Mouse (Mus musculus) forebrain, postnatal 0 days (tissue): Measurements from ENCODE around the gene Sspn. TPM values are rescaled to one million over a fixed set of nuclear protein-coding genes. Genes with fewer than 3 reads are reported as not detected.

ENCODE experiments used
- ATAC-seq: fragments of 200-750 bp; cut with Nextera tagmentation; 2 replicates; pipeline ENCODE4 v1.8.0; 2017; ENCODE audit warnings: mild to moderate bottlenecking, moderate library complexity
- DNase-seq: peaks from one replicate; pipeline ENCODE4 v3.0.0-alpha.2; 2015
- H3K27ac ChIP-seq: fragments of 300-500 bp; sonication (generic); 2 replicates; pipeline ENCODE4 v1.5.1; 2014; ENCODE audit warnings: low read depth, mild to moderate bottlenecking, antibody characterized with exemption, low read length, moderate library complexity, mixed read lengths
- H3K27me3 ChIP-seq: fragments of 300-500 bp; sonication (generic); 2 replicates; pipeline ENCODE4 v1.6.1; 2014; ENCODE audit warnings: mild to moderate bottlenecking, low read length, mixed read lengths; ENCODE audit not compliant: insufficient read depth
- H3K36me3 ChIP-seq: fragments of 300-500 bp; sonication (generic); 2 replicates; pipeline ENCODE4 v1.6.1; 2014; ENCODE audit warnings: mild to moderate bottlenecking, moderate library complexity; ENCODE audit not compliant: insufficient read depth
- H3K4me1 ChIP-seq: fragments of 300-500 bp; sonication (generic); 2 replicates; pipeline ENCODE4 v1.6.1; 2014; ENCODE audit warnings: antibody characterized with exemption; ENCODE audit not compliant: insufficient read depth
- H3K4me2 ChIP-seq: fragments of 300-500 bp; sonication (generic); 2 replicates; pipeline ENCODE4 v1.6.1; 2014; ENCODE audit warnings: low read depth, mild to moderate bottlenecking, moderate library complexity
- H3K4me3 ChIP-seq: fragments of 300-500 bp; sonication (generic); 2 replicates; pipeline ENCODE4 v1.5.1; 2014; ENCODE audit warnings: low read depth, low read length, mixed read lengths
- H3K9ac ChIP-seq: fragments of 300-500 bp; sonication (generic); 2 replicates; pipeline ENCODE4 v1.6.1; 2014; ENCODE audit warnings: mild to moderate bottlenecking
- H3K9me3 ChIP-seq: fragments of 300-500 bp; sonication (generic); 2 replicates; pipeline ENCODE4 v1.6.1; 2016; ENCODE audit warnings: low read length
- CTCF ChIP-seq: sonication (generic); IDR thresholded peaks from 2 replicates; pipeline ENCODE4 v1.5.1; 2016; ENCODE audit warnings: antibody characterized with exemption, control low read depth, low read depth
- WGBS: fragments of 180-500 bp; shearing (Covaris S2); extraction: QIAGEN DNeasy Blood & Tissue Kit; methylation state at CpG from one replicate; pipeline ENCODE4 v1.1.7; 2014; 5-methylcytosine and 5-hydroxymethylcytosine counted together
- polyA plus RNA-seq: library from polyadenylated mRNA; unstranded; fragments of >200 nt; fragmentation: Nextera tagmentation; extraction: Ambion mirVana; gene quantifications from 2 replicates; pipeline ENCODE4 v1.2.1, GENCODE M21; 2015
- total RNA-seq: library from RNA; depleted of rRNA; stranded (reverse); fragments of >200 nt; gene quantifications from 2 replicates; pipeline ENCODE4 v1.2.3, GENCODE M21; 2014

Gene Sspn
- total and polyA plus RNA-seq, 2 experiments from 2014 or later = 4.3 to 4.8 TPM

DNA sequence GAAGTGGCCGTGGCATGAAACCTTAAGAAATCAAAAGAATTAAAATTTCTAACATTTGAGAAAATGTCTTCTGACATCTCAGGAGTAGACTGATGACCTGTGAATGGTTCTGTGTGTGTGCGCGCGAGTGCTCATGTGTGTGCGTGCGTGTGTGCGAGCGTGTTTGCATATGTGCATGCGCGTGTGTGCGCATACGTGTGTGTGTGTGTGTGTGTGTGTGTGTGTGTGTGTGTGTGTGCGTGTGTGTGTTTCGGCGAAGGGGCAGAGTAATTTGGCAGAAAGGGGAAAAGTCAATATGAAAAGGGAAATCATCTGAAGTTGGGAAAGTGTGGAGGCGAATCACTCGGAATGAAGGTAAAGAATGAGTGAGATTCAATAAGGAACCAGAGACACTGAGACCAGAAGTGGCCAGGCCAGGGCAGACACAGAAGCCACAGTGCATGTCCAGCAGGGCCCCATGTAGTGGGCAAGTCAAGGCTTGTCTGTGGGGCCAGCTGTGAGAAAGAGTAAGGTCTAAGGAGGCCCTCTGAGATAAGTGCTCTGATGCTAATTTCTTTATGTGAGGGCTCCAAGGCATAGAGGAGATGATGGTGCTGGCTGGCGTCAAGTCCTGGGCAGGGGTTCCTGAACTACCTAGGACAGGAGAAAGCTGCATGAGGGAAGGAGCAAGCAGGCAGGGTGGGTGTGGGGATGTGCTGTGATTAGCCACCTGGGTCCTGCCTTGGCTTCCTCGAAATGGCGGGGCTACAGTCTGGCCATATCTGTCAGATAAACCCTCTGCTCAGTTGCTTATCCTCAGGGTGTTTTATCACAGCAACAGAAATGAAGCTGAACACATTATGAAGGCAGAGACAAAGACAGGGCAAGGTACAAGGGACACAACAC is 38.8 kb upstream of the Sspn start:
- DNase-seq (no peak), ATAC-seq (no peak)
- Histone ChIP-seq H3K36me3 (no peaks in the 10 kb centered on the region), H3K9ac (no peak overlapping the region), H3K27ac (no peak overlapping the region), H3K4me1 (no peaks in the 10 kb centered on the region), H3K27me3 (no peaks in the 10 kb centered on the region), H3K9me3 (no peaks in the 10 kb centered on the region), H3K4me2 (no peak overlapping the region), H3K4me3 (no peak overlapping the region)
- WGBS = 97% methylated on average over 20 of the region's 20 CpGs
- no peak for TF ChIP-seq CTCF

- Histone ChIP-seq H3K4me2 (no peak overlapping the region), H3K36me3 (no peaks in the 10 kb centered on the region), H3K4me3 (no peak overlapping the region), H3K9me3 (no peaks in the 10 kb centered on the region), H3K27ac (no peak overlapping the region), H3K27me3 (no peaks in the 10 kb centered on the region), H3K4me1 (no peaks in the 10 kb centered on the region), H3K9ac (no peak overlapping the region)
- no peak for ATAC-seq
- WGBS = 80% methylated on average over 13 of the region's 13 CpGs
- no peak for DNase-seq
- TF ChIP-seq CTCF = no peak
Observed at GRCm38 (mm10) chr6:145893366-145894021, 37.9 kb upstream of the Sspn start.

DNA sequence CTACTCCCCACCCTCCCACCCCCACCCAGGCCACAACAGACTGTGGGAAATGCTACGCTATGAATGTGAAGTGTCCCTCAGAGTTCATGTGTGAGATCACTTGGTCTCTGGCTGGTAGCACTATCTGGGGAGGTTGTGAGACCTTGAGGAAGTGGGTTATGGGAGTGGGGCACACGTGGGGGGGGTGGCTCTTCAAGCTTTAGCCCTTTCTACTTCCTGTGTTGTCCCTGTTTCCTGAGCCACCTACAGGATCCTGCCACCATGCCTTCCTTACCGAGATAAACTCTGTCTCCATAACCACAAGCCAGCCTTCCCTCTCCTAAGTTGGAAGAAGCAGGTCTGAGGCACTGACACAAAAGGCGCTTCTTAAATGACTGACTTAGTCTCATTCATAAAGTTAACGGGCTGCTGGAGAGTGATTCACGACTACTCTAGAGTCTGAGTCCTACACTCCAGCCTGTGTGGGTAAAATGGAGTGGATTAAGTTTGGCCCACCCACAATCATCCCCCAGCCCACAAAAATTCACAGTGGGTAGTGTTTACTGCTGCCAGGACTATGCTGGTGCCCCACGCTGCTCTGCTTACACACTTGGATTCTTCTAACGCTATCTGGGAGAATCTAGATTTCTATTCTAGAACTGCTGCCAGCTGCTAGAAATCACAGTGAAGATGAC is 36.6 kb upstream of the Sspn start:
- ATAC-seq = no peak
- Histone ChIP-seq H3K9ac (no peak overlapping the region), H3K27ac (no peak overlapping the region), H3K4me1 (no peaks in the 10 kb centered on the region), H3K36me3 (no peaks in the 10 kb centered on the region), H3K4me3 (no peak overlapping the region), H3K27me3 (no peaks in the 10 kb centered on the region), H3K9me3 (no peaks in the 10 kb centered on the region), H3K4me2 (no peak overlapping the region)
- DNase-seq = no peak
- 51% methylated on average over 8 of the region's 8 CpGs for WGBS
- TF ChIP-seq CTCF = no peak

- no peak for TF ChIP-seq CTCF
- Histone ChIP-seq H3K9me3 (no peaks in the 10 kb centered on the region), H3K27ac (no peak overlapping the region), H3K4me3 (no peak overlapping the region), H3K4me2 (no peak overlapping the region), H3K4me1 (no peaks in the 10 kb centered on the region), H3K9ac (no peak overlapping the region), H3K36me3 (no peaks in the 10 kb centered on the region), H3K27me3 (no peaks in the 10 kb centered on the region)
- no peak for DNase-seq
- WGBS = 89% methylated on average over 5 of the region's 5 CpGs
- no peak for ATAC-seq
Observed at GRCm38 (mm10) chr6:145904169-145904568, 27.3 kb upstream of the Sspn start.

- H3K4me2 ChIP-seq = no peak overlapping the region
- no peak overlapping the region for H3K4me3 ChIP-seq
- H3K9ac ChIP-seq = no peak overlapping the region
- no peaks in the 10 kb centered on the region for H3K9me3 ChIP-seq
- no peak for ATAC-seq
- H3K36me3 ChIP-seq = no peaks in the 10 kb centered on the region
- 77% methylated on average over 5 of the region's 5 CpGs for WGBS
- no peak for DNase-seq
- H3K27ac ChIP-seq = no peak overlapping the region
- TF ChIP-seq CTCF = no peak
- no peaks in the 10 kb centered on the region for H3K27me3 ChIP-seq
- H3K4me1 ChIP-seq = no peaks in the 10 kb centered on the region
Observed at GRCm38 (mm10) chr6:145904616-145905015, 26.8 kb upstream of the Sspn start.

- TF ChIP-seq CTCF = no peak
- Histone ChIP-seq H3K4me3 (no peak overlapping the region), H3K9ac (no peak overlapping the region), H3K4me2 (no peak overlapping the region), H3K27me3 (no peaks in the 10 kb centered on the region), H3K4me1 (no peaks in the 10 kb centered on the region), H3K9me3 (no peaks in the 10 kb centered on the region), H3K36me3 (no peaks in the 10 kb centered on the region), H3K27ac (no peak overlapping the region)
- ATAC-seq = no peak
- no peak for DNase-seq
- 84% methylated on average over 7 of the region's 7 CpGs for WGBS
Observed at GRCm38 (mm10) chr6:145906096-145906890, 25.1 kb upstream of the Sspn start.
